Mouse (Mus musculus): Measurements from ENCODE around the gene Rbfox3. TPM values are rescaled to one million over a fixed set of nuclear protein-coding genes. Genes with fewer than 3 reads are reported as not detected.

The Rbfox3 gene
- polyA plus RNA-seq, 1 experiment from 2014 or later = 0.36 TPM

DNA sequence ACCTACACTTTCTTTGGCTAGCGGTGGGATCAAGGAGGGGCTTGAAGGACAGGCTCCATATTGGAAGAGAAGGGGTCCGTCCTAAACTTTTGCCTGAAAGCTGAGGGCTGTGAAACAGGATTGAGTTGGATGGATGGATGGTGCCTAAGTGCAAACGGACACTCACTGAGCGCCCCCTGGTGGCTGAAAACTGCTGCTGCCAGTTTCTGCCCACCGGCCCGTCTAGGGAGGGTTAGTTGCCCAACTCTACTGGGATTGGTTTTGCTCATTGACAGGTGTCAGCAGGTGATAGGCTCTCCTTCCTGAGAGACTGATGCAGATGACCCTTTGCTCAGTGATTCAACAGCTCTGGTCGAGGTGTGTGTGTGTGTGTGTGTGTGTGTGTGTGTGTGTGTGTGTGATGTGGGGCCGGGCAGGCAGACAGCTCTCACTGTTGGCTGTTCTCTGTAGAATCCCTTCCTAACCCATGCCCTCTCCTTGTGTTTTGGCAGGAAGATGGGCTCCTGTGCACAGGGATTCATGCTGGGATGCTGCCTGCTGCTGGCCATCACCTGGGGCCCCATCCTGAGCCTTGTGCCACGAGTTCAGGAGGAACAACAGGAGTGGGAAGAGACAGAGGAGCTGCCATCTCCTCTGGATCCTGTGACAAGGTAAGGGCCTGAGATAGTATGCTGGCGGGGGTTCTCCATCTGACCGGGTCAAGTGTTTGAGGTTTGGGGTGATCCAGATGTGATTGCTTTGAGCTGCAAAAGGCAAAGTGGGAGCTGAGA lies 468.0 kb downstream of the Rbfox3 start:
- no peak for DNase-seq
- Histone ChIP-seq H3K27ac (no peak overlapping the region), H3K4me3 (replicated peaks) (no peak overlapping the region), H3K4me2 (no peak overlapping the region), H3K4me1 (replicated peaks) (no peaks in the 10 kb centered on the region), H3K36me3 (no peaks in the 10 kb centered on the region), H3K27me3 (no peaks in the 10 kb centered on the region), H3K9me3 (replicated peaks) (no peaks in the 10 kb centered on the region), H3K9ac (no peak overlapping the region)
- ATAC-seq (ENCODE audit: low read depth) = no peak; the same call in 1 of the 2 replicates
- 29% methylated on average over 11 of the region's 11 CpGs for WGBS (ENCODE audit: insufficient replicate concordance)

DNA sequence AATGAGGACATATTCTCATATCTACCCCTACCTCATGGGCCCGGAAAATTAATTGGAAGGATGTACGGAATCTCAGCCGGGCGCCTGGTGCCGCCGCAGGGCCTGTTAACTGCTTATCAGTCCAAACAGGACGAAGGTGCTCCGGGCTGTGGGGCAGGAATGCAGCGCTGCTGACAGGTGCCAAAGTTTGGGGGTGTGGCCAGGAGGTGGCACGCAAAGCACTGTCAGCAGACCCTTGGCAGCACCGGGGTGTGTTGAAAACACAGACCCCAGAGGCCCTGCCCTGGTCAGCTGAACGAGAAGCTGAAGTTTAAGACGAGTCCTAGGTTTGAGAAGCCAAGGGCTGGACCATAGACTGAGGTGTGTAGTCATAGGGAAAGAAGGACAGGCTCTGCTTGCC lies 468.7 kb downstream of the Rbfox3 start:
- no peaks in the 10 kb centered on the region for H3K27me3 ChIP-seq
- H3K27ac ChIP-seq = no peak overlapping the region
- no peak overlapping the region for H3K4me2 ChIP-seq
- DNase-seq = no peak
- no peak overlapping the region for H3K9ac ChIP-seq
- WGBS (ENCODE audit: insufficient replicate concordance) = 66% methylated on average over 13 of the region's 13 CpGs
- H3K36me3 ChIP-seq = no peaks in the 10 kb centered on the region
- no peak for ATAC-seq (ENCODE audit: low read depth)
- no peaks in the 10 kb centered on the region for H3K9me3 ChIP-seq (replicated peaks)
- no peak overlapping the region for H3K4me3 ChIP-seq (replicated peaks)
- H3K4me1 ChIP-seq (replicated peaks) = no peaks in the 10 kb centered on the region

Small RNAs within 50 kb of the gene (microRNA-seq; reads per million reads assigned to microRNA genes)
- not detected for gene Gm25040

Other genes starting within 250 kb of the Rbfox3 start
- not detected in 2 replicates for gene Enpp7, start 76.6 kb upstream of the Rbfox3 start, polyA plus RNA-seq (2015; fragmentation: Nextera tagmentation; extraction: Ambion mirVana)
- 3.8 and 4.1 TPM in 2 replicates for gene Cbx2, start 111.4 kb upstream of the Rbfox3 start, polyA plus RNA-seq (2015; fragmentation: Nextera tagmentation; extraction: Ambion mirVana)
- gene Cbx8, start 129.4 kb upstream of the Rbfox3 start, polyA plus RNA-seq (2015; fragmentation: Nextera tagmentation; extraction: Ambion mirVana) = 2.4 and 2.8 TPM in 2 replicates
- gene Cbx4, start 174.6 kb upstream of the Rbfox3 start, polyA plus RNA-seq (2015; fragmentation: Nextera tagmentation; extraction: Ambion mirVana) = 2.0 and 2.4 TPM in 2 replicates